Mouse (Mus musculus): ENCODE measurements around the gene Srp54c. TPM values are rescaled to one million over a fixed set of nuclear protein-coding genes. Genes with fewer than 3 reads are reported as not detected.

Gene Srp54c
- polyA plus RNA-seq, 1 experiment from 2014 or later = 70.8 TPM

- DNase-seq (ENCODE audit: low spot score) = peak; percentile 51
- H3K9ac ChIP-seq (ENCODE audit: low read depth, low read length) = peak overlapping the region; percentile 62
- H3K27me3 ChIP-seq (ENCODE audit: insufficient read depth, low read length) = no peaks in the 10 kb centered on the region
- 0 out of 2 replicates have a peak, but pooled peaks cover 12% of the 10 kb centered on the region for H3K4me1 ChIP-seq (replicated peaks; ENCODE audit: insufficient read depth, low read length)
- 44% methylated on average over 11 of the region's 11 CpGs for WGBS
- peak overlapping the region; percentile 64 for H3K4me2 ChIP-seq (ENCODE audit: low read length)
- peaks cover 15% of the 10 kb centered on the region for H3K36me3 ChIP-seq (ENCODE audit: insufficient read depth, low read length)
- ATAC-seq (replicated peaks; ENCODE audit: low FRiP score, low read depth) = no peak
- H3K4me3 ChIP-seq (replicated peaks; ENCODE audit: low read depth, low read length) = peak overlapping the region; percentile 56
- H3K27ac ChIP-seq = peak overlapping the region; percentile 92
- H3K9me3 ChIP-seq (replicated peaks; ENCODE audit: low read length) = no peaks in the 10 kb centered on the region
- TF ChIP-seq CTCF (IDR thresholded peaks at IDR 0.05; ENCODE audit: low read depth) = no peak
Measured at GRCm38 (mm10) chr12:55301472-55302300, 71.7 kb downstream of the Srp54c start.

GRCm38 (mm10) chr12:55302485-55303441, 72.8 kb downstream of the Srp54c start, which contains the start of gene Ppp2r3c:
Gene Ppp2r3c (minus strand): TSS chr12:55302998.
- under 1% methylated on average over 55 of the region's 55 CpGs for WGBS
- Histone ChIP-seq H3K4me2 (ENCODE audit: low read length) (peak within 1 kb of the TSS; percentile 64), H3K9ac (ENCODE audit: low read depth, low read length) (peak within 1 kb of the TSS; percentile 62), H3K4me3 (replicated peaks; ENCODE audit: low read depth, low read length) (peak within 1 kb of the TSS; percentile 56), H3K36me3 (ENCODE audit: insufficient read depth, low read length) (peaks cover 7% of the 10 kb centered on the region; the same call in 1 of the 2 replicates), H3K9me3 (replicated peaks; ENCODE audit: low read length) (no peaks in the 10 kb centered on the region), H3K27me3 (ENCODE audit: insufficient read depth, low read length) (no peaks in the 10 kb centered on the region), H3K4me1 (replicated peaks; ENCODE audit: insufficient read depth, low read length) (0 out of 2 replicates have a peak, but pooled peaks cover 12% of the 10 kb centered on the region), H3K27ac (peak within 1 kb of the TSS; percentile 92)
- DNase-seq (ENCODE audit: low spot score) (peak; percentile 98), ATAC-seq (replicated peaks; ENCODE audit: low FRiP score, low read depth) (peak; percentile 91)
- TF ChIP-seq CTCF (IDR thresholded peaks at IDR 0.05; ENCODE audit: low read depth) = 0 out of 2 replicates have a peak, but pooled peaks have one; percentile 9

- peak; percentile 21; the same call in 1 of the 2 replicates for TF ChIP-seq CTCF (IDR thresholded peaks at IDR 0.05; ENCODE audit: low read depth)
- Histone ChIP-seq H3K9ac (ENCODE audit: low read depth, low read length) (no peak overlapping the region), H3K9me3 (replicated peaks; ENCODE audit: low read length) (no peaks in the 10 kb centered on the region), H3K4me1 (replicated peaks; ENCODE audit: insufficient read depth, low read length) (0 out of 2 replicates have a peak, but pooled peaks cover 6% of the 10 kb centered on the region), H3K27ac (no peak overlapping the region), H3K36me3 (ENCODE audit: insufficient read depth, low read length) (peaks cover 13% of the 10 kb centered on the region; the same call in 1 of the 2 replicates), H3K4me3 (replicated peaks; ENCODE audit: low read depth, low read length) (no peak overlapping the region), H3K27me3 (ENCODE audit: insufficient read depth, low read length) (no peaks in the 10 kb centered on the region), H3K4me2 (ENCODE audit: low read length) (no peak overlapping the region)
- DNase-seq (ENCODE audit: low spot score) (no peak), ATAC-seq (replicated peaks; ENCODE audit: low FRiP score, low read depth) (no peak)
- 95% methylated on average over 4 of the region's 4 CpGs for WGBS
Measured at GRCm38 (mm10) chr12:55306371-55306770, 76.4 kb downstream of the Srp54c start.

GRCm38 (mm10) chr12:55307566-55307965, 77.6 kb downstream of the Srp54c start:
- Histone ChIP-seq H3K27ac (no peak overlapping the region), H3K4me2 (ENCODE audit: low read length) (no peak overlapping the region), H3K4me3 (replicated peaks; ENCODE audit: low read depth, low read length) (no peak overlapping the region), H3K4me1 (replicated peaks; ENCODE audit: insufficient read depth, low read length) (no peaks in the 10 kb centered on the region), H3K9ac (ENCODE audit: low read depth, low read length) (no peak overlapping the region), H3K36me3 (ENCODE audit: insufficient read depth, low read length) (peaks cover 16% of the 10 kb centered on the region; the same call in 1 of the 2 replicates), H3K9me3 (replicated peaks; ENCODE audit: low read length) (no peaks in the 10 kb centered on the region), H3K27me3 (ENCODE audit: insufficient read depth, low read length) (no peaks in the 10 kb centered on the region)
- DNase-seq (ENCODE audit: low spot score) (no peak), ATAC-seq (replicated peaks; ENCODE audit: low FRiP score, low read depth) (no peak)
- no peak for TF ChIP-seq CTCF (IDR thresholded peaks at IDR 0.05; ENCODE audit: low read depth)
- 89% methylated on average over 6 of the region's 6 CpGs for WGBS

- Histone ChIP-seq H3K4me1 (replicated peaks; ENCODE audit: insufficient read depth, low read length) (no peaks in the 10 kb centered on the region), H3K4me2 (ENCODE audit: low read length) (no peak overlapping the region), H3K9ac (ENCODE audit: low read depth, low read length) (no peak overlapping the region), H3K4me3 (replicated peaks; ENCODE audit: low read depth, low read length) (no peak overlapping the region), H3K27me3 (ENCODE audit: insufficient read depth, low read length) (no peaks in the 10 kb centered on the region), H3K27ac (no peak overlapping the region), H3K9me3 (replicated peaks; ENCODE audit: low read length) (no peaks in the 10 kb centered on the region), H3K36me3 (ENCODE audit: insufficient read depth, low read length) (peaks cover 16% of the 10 kb centered on the region; the same call in 1 of the 2 replicates)
- DNase-seq (ENCODE audit: low spot score) (no peak), ATAC-seq (replicated peaks; ENCODE audit: low FRiP score, low read depth) (0 out of 2 replicates have a peak, but pooled peaks have one; percentile 22)
- 75% methylated on average over 9 of the region's 9 CpGs for WGBS
- no peak for TF ChIP-seq CTCF (IDR thresholded peaks at IDR 0.05; ENCODE audit: low read depth)
Measured at GRCm38 (mm10) chr12:55308731-55309130, 78.8 kb downstream of the Srp54c start.

GRCm38 (mm10) chr12:55309501-55309900, 79.5 kb downstream of the Srp54c start:
- TF ChIP-seq CTCF (IDR thresholded peaks at IDR 0.05; ENCODE audit: low read depth) = no peak
- DNase-seq (ENCODE audit: low spot score) (no peak), ATAC-seq (replicated peaks; ENCODE audit: low FRiP score, low read depth) (no peak)
- Histone ChIP-seq H3K36me3 (ENCODE audit: insufficient read depth, low read length) (peaks cover 16% of the 10 kb centered on the region; the same call in 1 of the 2 replicates), H3K9me3 (replicated peaks; ENCODE audit: low read length) (no peaks in the 10 kb centered on the region), H3K4me1 (replicated peaks; ENCODE audit: insufficient read depth, low read length) (no peaks in the 10 kb centered on the region), H3K9ac (ENCODE audit: low read depth, low read length) (no peak overlapping the region), H3K4me3 (replicated peaks; ENCODE audit: low read depth, low read length) (no peak overlapping the region), H3K4me2 (ENCODE audit: low read length) (no peak overlapping the region), H3K27ac (no peak overlapping the region), H3K27me3 (ENCODE audit: insufficient read depth, low read length) (no peaks in the 10 kb centered on the region)
- 78% methylated on average over 8 of the region's 8 CpGs for WGBS

All from kidney, postnatal 0 days (tissue).